Mouse (Mus musculus) liver, embryonic 15.5 days (tissue): ENCODE measurements around the gene Msi2. TPM values are rescaled to one million over a fixed set of nuclear protein-coding genes. Genes with fewer than 3 reads are reported as not detected.

Experiments used
- ATAC-seq: fragments of 200-750 bp; cut with Nextera tagmentation; 2 replicates; pipeline ENCODE4 v1.8.0; 2017; ENCODE audit warnings: moderate number of reproducible peaks, mild to moderate bottlenecking, moderate library complexity; ENCODE audit not compliant: insufficient read depth
- H3K27ac ChIP-seq: fragments of 300-500 bp; sonication (generic); replicated peaks from 2 replicates; pipeline ENCODE4 v1.5.1; 2015; ENCODE audit warnings: mild to moderate bottlenecking, inconsistent platforms
- H3K27me3 ChIP-seq: fragments of 300-500 bp; sonication (generic); 2 replicates; pipeline ENCODE4 v1.6.1; 2015; ENCODE audit warnings: mild to moderate bottlenecking, inconsistent platforms
- H3K36me3 ChIP-seq: fragments of 300-500 bp; sonication (generic); replicated peaks from 2 replicates; pipeline ENCODE4 v1.6.1; 2015; ENCODE audit warnings: moderate library complexity, mild to moderate bottlenecking, inconsistent platforms
- H3K4me1 ChIP-seq: fragments of 300-500 bp; sonication (generic); replicated peaks from 2 replicates; pipeline ENCODE4 v1.6.1; 2015; ENCODE audit warnings: inconsistent platforms
- H3K4me2 ChIP-seq: fragments of 300-500 bp; sonication (generic); 2 replicates; pipeline ENCODE4 v1.6.1; 2015; ENCODE audit warnings: moderate library complexity, mild to moderate bottlenecking, inconsistent platforms
- H3K4me3 ChIP-seq: fragments of 300-500 bp; sonication (generic); replicated peaks from 2 replicates; pipeline ENCODE4 v1.5.1; 2015; ENCODE audit warnings: mild to moderate bottlenecking, inconsistent platforms
- H3K9ac ChIP-seq: fragments of 300-500 bp; sonication (generic); 2 replicates; pipeline ENCODE4 v1.6.1; 2015; ENCODE audit warnings: moderate library complexity, mild to moderate bottlenecking, inconsistent platforms
- H3K9me3 ChIP-seq: fragments of 300-500 bp; sonication (generic); replicated peaks from 2 replicates; pipeline ENCODE4 v1.6.1; 2016; ENCODE audit warnings: inconsistent platforms
- WGBS: fragments of 180-500 bp; shearing (Covaris S2); methylation state at CpG from one replicate; pipeline ENCODE4 v1.1.7; 2015; ENCODE audit warnings: mixed read lengths; ENCODE audit not compliant: insufficient replicate concordance; 5-methylcytosine and 5-hydroxymethylcytosine counted together
- polyA plus RNA-seq: library from polyadenylated mRNA; unstranded; fragments of >200 nt; fragmentation: Nextera tagmentation; extraction: Ambion mirVana; gene quantifications from 2 replicates; pipeline ENCODE4 v1.2.1, GENCODE M21; 2015

Msi2 gene
- polyA plus RNA-seq, 1 experiment from 2014 or later = 3.1 TPM

DNA sequence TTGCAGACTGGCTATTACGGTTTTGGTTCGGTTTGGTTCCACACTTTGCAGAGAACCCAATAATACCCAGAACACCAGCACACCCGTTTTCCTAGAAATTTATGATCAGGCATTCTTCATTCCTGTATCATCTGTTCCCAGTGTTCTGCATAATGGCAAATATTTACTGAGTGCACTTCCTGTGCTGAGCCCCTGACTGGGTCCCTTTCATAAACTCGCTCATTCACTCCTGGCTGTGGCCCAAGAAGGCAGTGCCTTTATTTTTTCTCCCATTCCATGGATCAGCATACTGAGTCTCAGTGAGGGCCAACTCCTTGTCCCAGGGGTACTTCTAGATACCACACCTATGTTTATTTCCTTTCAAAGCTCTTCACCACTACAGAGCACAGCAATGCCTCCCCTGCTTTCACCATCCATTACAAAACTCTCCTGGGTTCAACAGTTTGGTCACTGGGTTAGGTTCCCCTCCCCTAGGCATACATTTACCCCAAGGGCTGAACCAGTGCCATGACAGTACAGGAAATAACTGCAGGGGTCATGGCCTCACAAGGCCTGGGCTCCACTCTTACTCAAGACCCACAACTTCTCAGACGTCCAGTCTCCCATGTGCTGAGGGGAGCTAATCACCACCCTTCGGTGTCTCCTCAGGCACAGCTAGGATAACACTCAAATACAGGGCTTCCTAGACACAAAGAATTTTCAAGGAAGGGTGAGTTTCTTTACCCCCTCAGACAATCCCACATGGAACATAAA lies 160.3 kb downstream of the Msi2 start:
- no peaks in the 10 kb centered on the region for H3K27me3 ChIP-seq
- H3K4me1 ChIP-seq = peaks cover 70% of the 10 kb centered on the region
- H3K4me2 ChIP-seq = no peak overlapping the region
- H3K9ac ChIP-seq = no peak overlapping the region
- 63% methylated on average over 6 of the region's 6 CpGs for WGBS
- H3K36me3 ChIP-seq = no peaks in the 10 kb centered on the region
- H3K27ac ChIP-seq = peak overlapping the region; percentile 24; the same call in 1 of the 2 replicates
- ATAC-seq = peak; percentile 16; the same call in 1 of the 2 replicates
- no peak overlapping the region for H3K4me3 ChIP-seq
- H3K9me3 ChIP-seq = no peaks in the 10 kb centered on the region

- ATAC-seq = no peak
- Histone ChIP-seq H3K36me3 (no peaks in the 10 kb centered on the region), H3K27ac (no peak overlapping the region), H3K9ac (no peak overlapping the region), H3K27me3 (no peaks in the 10 kb centered on the region), H3K9me3 (no peaks in the 10 kb centered on the region), H3K4me3 (no peak overlapping the region), H3K4me2 (no peak overlapping the region), H3K4me1 (peaks cover 74% of the 10 kb centered on the region)
- 58% methylated on average over 4 of the region's 4 CpGs for WGBS
These were observed 161.1 kb downstream of the Msi2 start for GRCm38 (mm10) chr11:88557116-88557768.

GRCm38 (mm10) chr11:88555902-88556549 lies 162.3 kb downstream of the Msi2 start:
- H3K4me2 ChIP-seq = no peak overlapping the region
- no peak overlapping the region for H3K4me3 ChIP-seq
- H3K4me1 ChIP-seq = peaks cover 70% of the 10 kb centered on the region
- H3K9me3 ChIP-seq = no peaks in the 10 kb centered on the region
- H3K27ac ChIP-seq = peak overlapping the region; percentile 51
- no peak overlapping the region for H3K9ac ChIP-seq
- 47% methylated on average over 6 of the region's 6 CpGs for WGBS
- no peak for ATAC-seq
- no peaks in the 10 kb centered on the region for H3K36me3 ChIP-seq
- H3K27me3 ChIP-seq = no peaks in the 10 kb centered on the region

DNA sequence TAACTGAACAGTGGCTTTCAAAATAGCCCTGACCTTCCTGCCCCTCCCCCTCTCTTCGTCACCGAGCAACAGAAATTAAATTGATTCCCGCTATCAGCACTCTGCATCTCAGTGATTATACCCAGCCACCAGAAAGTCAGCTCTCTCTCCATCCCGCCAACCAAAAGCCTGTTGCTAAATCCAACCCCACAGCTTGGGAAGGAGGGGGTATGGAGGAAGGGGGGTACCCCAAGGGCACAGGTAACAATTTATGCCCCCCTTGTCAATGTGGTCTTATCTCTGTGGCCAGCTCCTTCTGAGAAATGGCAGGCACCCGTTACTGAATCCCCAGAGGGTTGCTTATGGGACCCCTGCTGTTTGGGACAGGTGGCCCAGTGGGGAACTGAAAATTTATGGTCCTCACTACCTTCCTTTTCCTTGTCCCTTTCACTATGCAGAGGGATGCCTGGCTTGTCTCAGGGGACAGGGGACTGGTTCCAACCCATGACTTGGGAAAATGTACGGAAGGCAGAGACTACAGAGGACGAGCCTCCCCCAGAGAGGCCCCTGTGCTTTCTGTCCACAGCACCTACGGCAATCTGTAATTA lies 163.0 kb downstream of the Msi2 start:
- H3K36me3 ChIP-seq = no peaks in the 10 kb centered on the region
- no peak overlapping the region for H3K4me3 ChIP-seq
- ATAC-seq = no peak
- no peaks in the 10 kb centered on the region for H3K27me3 ChIP-seq
- H3K4me2 ChIP-seq = no peak overlapping the region; the same call in 1 of the 2 replicates
- no peaks in the 10 kb centered on the region for H3K9me3 ChIP-seq
- H3K9ac ChIP-seq = no peak overlapping the region
- H3K27ac ChIP-seq = peak overlapping the region; percentile 51; the same call in 1 of the 2 replicates
- peaks cover 77% of the 10 kb centered on the region for H3K4me1 ChIP-seq
- 31% methylated on average over 8 of the region's 8 CpGs for WGBS

GRCm38 (mm10) chr11:88553521-88554310 lies 164.6 kb downstream of the Msi2 start:
- Histone ChIP-seq H3K4me2 (peak overlapping the region; percentile 29), H3K4me3 (no peak overlapping the region), H3K9ac (no peak overlapping the region), H3K27me3 (no peaks in the 10 kb centered on the region), H3K4me1 (peaks cover 69% of the 10 kb centered on the region), H3K27ac (peak overlapping the region; percentile 46; the same call in 1 of the 2 replicates), H3K36me3 (no peaks in the 10 kb centered on the region), H3K9me3 (no peaks in the 10 kb centered on the region)
- peak; percentile 68 for ATAC-seq
- WGBS = 43% methylated on average over 11 of the region's 11 CpGs

GRCm38 (mm10) chr11:88552987-88553386 lies 165.3 kb downstream of the Msi2 start:
- Histone ChIP-seq H3K36me3 (no peaks in the 10 kb centered on the region), H3K27me3 (no peaks in the 10 kb centered on the region), H3K27ac (peak overlapping the region; percentile 46; the same call in 1 of the 2 replicates), H3K4me1 (peaks cover 62% of the 10 kb centered on the region), H3K4me2 (no peak overlapping the region; the same call in 1 of the 2 replicates), H3K9ac (no peak overlapping the region), H3K9me3 (no peaks in the 10 kb centered on the region), H3K4me3 (no peak overlapping the region)
- peak; percentile 28; the same call in 1 of the 2 replicates for ATAC-seq
- 61% methylated on average over 8 of the region's 8 CpGs for WGBS

- Histone ChIP-seq H3K9me3 (no peaks in the 10 kb centered on the region), H3K27me3 (no peaks in the 10 kb centered on the region), H3K4me2 (no peak overlapping the region), H3K4me3 (no peak overlapping the region), H3K36me3 (no peaks in the 10 kb centered on the region), H3K27ac (no peak overlapping the region), H3K9ac (no peak overlapping the region), H3K4me1 (peaks cover 56% of the 10 kb centered on the region)
- no peak for ATAC-seq
- 70% methylated on average over 6 of the region's 6 CpGs for WGBS
These were observed 165.9 kb downstream of the Msi2 start for GRCm38 (mm10) chr11:88552385-88552784.

GRCm38 (mm10) chr11:88551034-88551433 lies 167.3 kb downstream of the Msi2 start:
- no peaks in the 10 kb centered on the region for H3K9me3 ChIP-seq
- peaks cover 47% of the 10 kb centered on the region for H3K4me1 ChIP-seq
- H3K9ac ChIP-seq = no peak overlapping the region
- WGBS = 9% methylated on average over 3 of the region's 3 CpGs
- H3K27ac ChIP-seq = no peak overlapping the region
- no peak overlapping the region for H3K4me3 ChIP-seq
- H3K36me3 ChIP-seq = no peaks in the 10 kb centered on the region
- no peak overlapping the region for H3K4me2 ChIP-seq
- no peaks in the 10 kb centered on the region for H3K27me3 ChIP-seq
- no peak for ATAC-seq

GRCm38 (mm10) chr11:88550083-88550907 lies 168.0 kb downstream of the Msi2 start:
- peaks cover 40% of the 10 kb centered on the region for H3K4me1 ChIP-seq
- WGBS = 59% methylated on average over 6 of the region's 6 CpGs
- no peak overlapping the region for H3K9ac ChIP-seq
- H3K4me3 ChIP-seq = no peak overlapping the region
- H3K9me3 ChIP-seq = no peaks in the 10 kb centered on the region
- H3K36me3 ChIP-seq = no peaks in the 10 kb centered on the region
- no peak for ATAC-seq
- no peaks in the 10 kb centered on the region for H3K27me3 ChIP-seq
- H3K27ac ChIP-seq = no peak overlapping the region
- no peak overlapping the region for H3K4me2 ChIP-seq

GRCm38 (mm10) chr11:88549529-88549900 lies 168.8 kb downstream of the Msi2 start:
- H3K36me3 ChIP-seq = no peaks in the 10 kb centered on the region
- no peak overlapping the region for H3K9ac ChIP-seq
- H3K27ac ChIP-seq = no peak overlapping the region
- no peak for ATAC-seq
- no peak overlapping the region for H3K4me3 ChIP-seq
- 86% methylated on average over 13 of the region's 13 CpGs for WGBS
- H3K27me3 ChIP-seq = no peaks in the 10 kb centered on the region
- H3K9me3 ChIP-seq = no peaks in the 10 kb centered on the region
- no peak overlapping the region for H3K4me2 ChIP-seq
- H3K4me1 ChIP-seq = peaks cover 32% of the 10 kb centered on the region
